ENCODE assay signal across 22 mouse cellular contexts in the genomic region with DNA sequence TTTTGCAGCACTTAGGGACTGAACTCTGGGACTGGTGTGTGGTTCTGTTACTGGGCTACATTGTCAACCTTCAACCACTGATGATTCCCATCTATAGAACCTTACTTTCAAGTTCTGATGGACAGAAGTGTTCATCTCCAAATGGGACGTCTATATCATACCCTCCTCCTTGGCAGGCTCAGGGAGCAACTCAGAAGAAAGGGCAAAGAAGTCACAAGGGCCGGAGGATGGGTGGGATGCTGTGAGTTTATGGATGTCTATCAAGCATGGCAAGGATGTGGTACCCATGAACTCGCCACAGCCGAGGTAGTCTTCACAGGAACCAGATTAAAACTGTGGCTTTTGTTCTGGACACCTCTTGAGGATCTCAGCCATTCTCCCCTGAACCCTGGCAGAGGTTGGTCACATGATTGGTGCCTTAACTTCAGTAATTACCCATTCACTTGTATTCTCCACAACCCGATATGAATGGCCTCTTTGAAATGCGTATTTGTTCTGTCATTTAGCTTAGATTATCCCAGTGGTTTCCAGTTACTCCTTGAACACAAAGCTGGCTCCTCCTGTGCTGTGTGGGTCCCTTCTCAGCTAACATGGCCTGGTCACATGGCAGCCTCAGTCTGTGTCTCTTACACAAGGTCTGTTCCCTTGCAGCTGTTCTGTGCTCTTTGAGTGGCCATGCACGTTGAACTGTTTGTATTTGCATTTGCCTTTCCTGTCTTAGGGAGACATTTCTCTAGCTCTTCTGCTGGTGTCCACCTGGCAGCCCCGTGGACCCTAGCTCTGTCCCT. TPM values are rescaled to one million over a fixed set of nuclear protein-coding genes. Genes with fewer than 3 reads are reported as not detected.
DNase-seq lines count a peak whose midpoint lies in the region; ATAC-seq and TF ChIP-seq lines count a peak whose summit lies in the region.
"Had no signal": no experiment of that assay in that cellular context is flagged by ENCODE, and none has a peak within 500 bp of the region (broad histone marks: within the 10 kb centered on the region; RNA-seq: fewer than 3 reads in every experiment).

No protein-coding gene starts in this region.

- in situ Hi-C loops in ES-E14 (cut with MboI; ENCODE audit: low sequenced_read_pairs in 2 of 2, unreplicated experiment in 2 of 2): no loop called here

- H3K36me3 ChIP-seq in midbrain, embryonic 13.5 days: no peaks in the 10 kb centered on the region
- H3K36me3 ChIP-seq in midbrain, embryonic 16.5 days (ENCODE audit: control insufficient read depth, insufficient read depth, low read length): no peaks in the 10 kb centered on the region
- no peaks in the 10 kb centered on the region for H3K36me3 ChIP-seq in ES-E14 (ENCODE audit: control insufficient read depth, insufficient read depth, low read length, poor library complexity, severe bottlenecking)
- H3K36me3 ChIP-seq: embryonic facial prominence, embryonic 15.5 days; forebrain, embryonic 10.5 days; heart, embryonic 13.5 days; hindbrain, embryonic 13.5 days had no signal

- no peaks in the 10 kb centered on the region for H3K9me3 ChIP-seq in midbrain, embryonic 13.5 days
- no peaks in the 10 kb centered on the region for H3K9me3 ChIP-seq in midbrain, embryonic 16.5 days (replicated peaks; ENCODE audit: control insufficient read depth, low read length, poor library complexity, severe bottlenecking)
- H3K9me3 ChIP-seq in ES-E14 (ENCODE audit: control insufficient read depth, insufficient read depth, low read depth, low read length): no peaks in the 10 kb centered on the region; the same call in 1 of the 2 replicates
- H3K9me3 ChIP-seq: embryonic facial prominence, embryonic 15.5 days; forebrain, embryonic 10.5 days; heart, embryonic 13.5 days; hindbrain, embryonic 13.5 days had no signal

- H3K9ac ChIP-seq in midbrain, embryonic 13.5 days (replicated peaks): no peak overlapping the region
- no peak overlapping the region for H3K9ac ChIP-seq in midbrain, embryonic 16.5 days (ENCODE audit: low read depth, low read length)
- no peak overlapping the region for H3K9ac ChIP-seq in ES-E14 (ENCODE audit: insufficient read depth, low read depth, low read length, poor library complexity, severe bottlenecking)
- H3K9ac ChIP-seq: embryonic facial prominence, embryonic 15.5 days; heart, embryonic 13.5 days; hindbrain, embryonic 13.5 days had no signal

- H3K4me3 ChIP-seq in midbrain, embryonic 13.5 days (replicated peaks): no peak overlapping the region
- H3K4me3 ChIP-seq in midbrain, embryonic 16.5 days (ENCODE audit: low read depth, low read length): no peak overlapping the region
- H3K4me3 ChIP-seq in ES-E14 (ENCODE audit: insufficient read depth in 1 of 2, low read depth in 1 of 2, low read length in 2 of 2, poor library complexity in 1 of 2, severe bottlenecking in 1 of 2): no peak overlapping the region
- H3K4me3 ChIP-seq: embryonic facial prominence, embryonic 15.5 days; erythroblast, embryonic 14.5 days; forebrain, embryonic 10.5 days; gastrocnemius, adult 2 months; heart, embryonic 13.5 days; hindbrain, embryonic 13.5 days had no signal

- whole genome bisulfite sequencing in midbrain, embryonic 13.5 days: 63% methylated on average over 8 of the region's 8 CpGs
- WGBS in midbrain, embryonic 16.5 days: 63% methylated on average over 8 of the region's 8 CpGs

- DNase-seq in heart, adult 11 months: peak; percentile 72
- no peak for DNase-seq in heart, postnatal 10 days
- DNase-seq in ES-E14 (ENCODE audit: low read depth, low spot score): peak; percentile 34
- DNase-seq in ovary, postnatal 10 days (ENCODE audit: low spot score): no peak
- no peak for DNase-seq in kidney, adult 11 months
- DNase-seq: adrenal gland, postnatal 14 days; cerebellum, adult 11-12 months; cerebellum, adult 9-10 months; cerebellum, postnatal 25 days; gastrocnemius, adult 2 months; gastrocnemius, postnatal 25 days; heart, postnatal 4 days had no signal

- H3K27ac ChIP-seq in midbrain, embryonic 13.5 days: 0 out of 2 replicates have a peak overlapping the region, but pooled peaks have one; percentile 25
- no peak overlapping the region for H3K27ac ChIP-seq in midbrain, embryonic 16.5 days (ENCODE audit: low read length)
- H3K27ac ChIP-seq in ES-E14 (ENCODE audit: insufficient read depth, low read depth, low read length, poor library complexity, severe bottlenecking): no peak overlapping the region
- H3K27ac ChIP-seq: embryonic facial prominence, embryonic 15.5 days; forebrain, embryonic 10.5 days; gastrocnemius, adult 2 months; heart, embryonic 13.5 days; hindbrain, embryonic 13.5 days had no signal

- H3K4me2 ChIP-seq in midbrain, embryonic 13.5 days (replicated peaks): no peak overlapping the region
- no peak overlapping the region for H3K4me2 ChIP-seq in midbrain, embryonic 16.5 days (ENCODE audit: low read length)
- H3K4me2 ChIP-seq: embryonic facial prominence, embryonic 15.5 days; heart, embryonic 13.5 days; hindbrain, embryonic 13.5 days had no signal

- 0 out of 2 replicates have a peak, but pooled peaks cover 3% of the 10 kb centered on the region for H3K27me3 ChIP-seq in midbrain, embryonic 13.5 days
- H3K27me3 ChIP-seq in midbrain, embryonic 16.5 days (ENCODE audit: control insufficient read depth, insufficient read depth, low read depth, low read length): no peaks in the 10 kb centered on the region
- H3K27me3 ChIP-seq: embryonic facial prominence, embryonic 15.5 days; hindbrain, embryonic 13.5 days had no signal

- no peak for ATAC-seq in midbrain, embryonic 13.5 days
- ATAC-seq in midbrain, embryonic 16.5 days: no peak
- ATAC-seq: activated CD4-positive, CD25-positive, alpha-beta regulatory T cell, adult 4 months; forebrain, embryonic 14.5 days had no signal

- intact Hi-C loops in heart, postnatal 10 days (cut with DNase I): no loop called here

- H3K4me1 ChIP-seq in midbrain, embryonic 13.5 days (replicated peaks): peaks cover 22% of the 10 kb centered on the region
- peaks cover 15% of the 10 kb centered on the region for H3K4me1 ChIP-seq in midbrain, embryonic 16.5 days (ENCODE audit: control insufficient read depth, insufficient read depth, low read length)
- H3K4me1 ChIP-seq in ES-E14 (ENCODE audit: control insufficient read depth in 2 of 2, insufficient read depth in 2 of 2, low read length in 2 of 2, poor library complexity in 1 of 2): peaks cover 0 to 5% of the 10 kb centered on the region in 2 experiments; a peak in 1 of 4 replicates
- H3K4me1 ChIP-seq: embryonic facial prominence, embryonic 15.5 days had no signal

TF ChIP-seq in ES-E14, 5 proteins besides CTCF, POLR2A, EP300 and RAD21:
- TF ChIP-seq ZNF384 (IDR thresholded peaks at IDR 0.05; ENCODE audit: low read depth, low read length) (no peak), ZC3H11A (IDR thresholded peaks at IDR 0.05; ENCODE audit: borderline replicate concordance, low read depth, low read length) (no peak), HCFC1 (IDR thresholded peaks at IDR 0.05; ENCODE audit: borderline replicate concordance, insufficient read depth, low read length) (no peak), CHD2 (IDR thresholded peaks at IDR 0.05; ENCODE audit: low read depth, low read length) (no peak), MAFK (IDR thresholded peaks at IDR 0.05; ENCODE audit: insufficient read depth, low read depth, low read length) (no peak)

RNA-seq across cellular contexts. Expression of a gene that starts 47.6 kb away (rescaled TPM):
- under 1 TPM; 0.15 to 0.24 TPM for total RNA-seq in heart, postnatal 10 days (2021)
- polyA plus RNA-seq in midbrain, embryonic 13.5 days (2015; fragmentation: Nextera tagmentation; extraction: Ambion mirVana): 2.7 and 3.1 TPM in 2 replicates
- polyA plus RNA-seq in midbrain, embryonic 16.5 days (2015; fragmentation: Nextera tagmentation; extraction: Ambion mirVana): 3.0 and 3.6 TPM in 2 replicates
- 0.22 and 0.74 TPM in 2 replicates for total RNA-seq in ES-E14 (2012; rRNA removed)
- polyA plus RNA-seq: C2C12; erythroblast, embryonic 14.5 days had no signal

Comparison
In these comparisons a context has a peak if more than half of its experiments do, and no peak if none do; other contexts are left out.
1. DNase-seq: peak in heart, adult 11 months (single experiment) and ES-E14 (single experiment); none in heart, postnatal 10 days (0 of 2), ovary, postnatal 10 days (single experiment) and kidney, adult 11 months (single experiment).